Mouse (Mus musculus): ENCODE data around the gene Tvp23a.

DNA sequence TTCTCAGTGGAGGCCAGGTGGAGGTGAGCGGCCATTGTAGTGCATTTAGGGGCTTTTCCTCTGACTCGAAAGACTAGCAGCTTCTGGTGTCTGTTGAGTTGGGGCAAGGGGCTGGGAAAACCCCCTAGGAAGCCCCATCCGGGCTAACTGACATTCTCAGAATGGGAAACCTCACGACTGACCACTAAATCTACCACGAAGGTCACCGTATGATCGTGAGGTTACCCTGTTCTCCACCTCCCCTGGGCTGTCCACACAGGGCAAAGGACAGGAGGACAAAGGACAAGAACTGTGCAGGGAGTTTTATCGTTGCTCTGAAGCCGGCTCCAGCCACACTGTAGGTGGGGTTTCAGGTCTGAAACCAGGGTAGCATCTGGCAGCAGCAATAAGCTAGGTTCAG lies 1.8 kb upstream of the Tvp23a start:
- TF ChIP-seq CTCF (IDR thresholded peaks at IDR 0.05; ENCODE audit: insufficient read depth, low read length) (no peak), POLR2A (IDR thresholded peaks at IDR 0.05; ENCODE audit: borderline replicate concordance, extremely low read depth, low read depth, low read length) (no peak)
